ENCODE assay signal across 24 mouse cellular contexts in the genomic region with DNA sequence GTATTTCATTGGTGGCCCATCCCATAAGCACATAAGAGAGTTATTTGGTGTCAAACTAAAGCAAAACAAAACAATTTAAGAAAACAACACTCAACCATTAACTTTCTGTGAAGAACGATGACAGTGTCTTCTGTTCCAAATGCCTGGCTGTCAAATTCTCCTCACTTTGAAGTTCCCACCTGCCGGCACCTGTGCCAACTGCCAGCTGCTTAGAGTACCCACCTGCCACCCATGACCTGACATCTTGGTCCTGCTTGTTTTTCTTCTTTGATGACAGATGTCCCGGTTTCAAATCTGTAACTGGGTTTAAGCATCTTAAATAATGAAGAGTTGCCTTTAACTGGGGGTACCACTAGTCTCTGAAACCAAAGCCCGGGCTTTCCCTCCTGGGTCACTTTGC. TPM values are rescaled to one million over a fixed set of nuclear protein-coding genes. Genes with fewer than 3 reads are reported as not detected.
DNase-seq lines count a peak whose midpoint lies in the region; ATAC-seq and TF ChIP-seq lines count a peak whose summit lies in the region.
"Had no signal": no experiment of that assay in that cellular context is flagged by ENCODE, and none has a peak within 500 bp of the region (broad histone marks: within the 10 kb centered on the region; RNA-seq: fewer than 3 reads in every experiment).

No protein-coding gene starts in this region.

- no peak overlapping the region for H3K4me3 ChIP-seq in midbrain, embryonic 11.5 days (ENCODE audit: low read depth, low read length)
- H3K4me3 ChIP-seq in midbrain, postnatal 0 days (ENCODE audit: low read depth, low read length), result no peak overlapping the region
- no peak overlapping the region for H3K4me3 ChIP-seq in kidney, embryonic 16.5 days (ENCODE audit: low read length)
- H3K4me3 ChIP-seq in forebrain, postnatal 0 days (ENCODE audit: low read depth, low read length), result no peak overlapping the region
- H3K4me3 ChIP-seq: forebrain, embryonic 10.5 days; forebrain, embryonic 13.5 days; heart, embryonic 13.5 days had no signal

- H3K9ac ChIP-seq in midbrain, embryonic 11.5 days (ENCODE audit: low read length), result no peak overlapping the region
- H3K9ac ChIP-seq in midbrain, postnatal 0 days (replicated peaks; ENCODE audit: low read length, poor library complexity, severe bottlenecking), result no peak overlapping the region
- H3K9ac ChIP-seq in kidney, embryonic 16.5 days (replicated peaks; ENCODE audit: low read length), result no peak overlapping the region
- H3K9ac ChIP-seq in forebrain, postnatal 0 days, result no peak overlapping the region
- H3K9ac ChIP-seq: forebrain, embryonic 13.5 days; heart, embryonic 13.5 days; hindbrain, embryonic 14.5 days had no signal

- DNase-seq in midbrain, embryonic 11.5 days (ENCODE audit: low spot score, missing footprints), result peak; percentile 61
- no peak for DNase-seq in midbrain, postnatal 0 days (ENCODE audit: low spot score)
- DNase-seq in thymus, postnatal 0 days (ENCODE audit: low spot score), result peak; percentile 88
- peak; percentile 82 for DNase-seq in thymus, postnatal 25 days
- DNase-seq in forebrain, postnatal 0 days, result no peak
- no peak for DNase-seq in kidney, postnatal 36 days
- DNase-seq: adrenal gland, adult 2 months; adrenal gland, postnatal 14 days; cerebellum, adult 11-12 months; cerebellum, adult 8-10 months; cerebellum, postnatal 10 days; cerebellum, postnatal 36 days; gastrocnemius, postnatal 25 days; heart, adult 18-20 months; heart, postnatal 14 days; heart, postnatal 4 days had no signal

- H3K36me3 ChIP-seq in midbrain, embryonic 11.5 days (ENCODE audit: control insufficient read depth, insufficient read depth, low read length), result no peaks in the 10 kb centered on the region
- no peaks in the 10 kb centered on the region for H3K36me3 ChIP-seq in midbrain, postnatal 0 days (ENCODE audit: insufficient read depth, low read length)
- H3K36me3 ChIP-seq in kidney, embryonic 16.5 days (ENCODE audit: insufficient read depth, low read length), result no peaks in the 10 kb centered on the region
- no peaks in the 10 kb centered on the region for H3K36me3 ChIP-seq in forebrain, postnatal 0 days (ENCODE audit: insufficient read depth)
- H3K36me3 ChIP-seq: forebrain, embryonic 10.5 days; heart, embryonic 13.5 days had no signal

- H3K27ac ChIP-seq in midbrain, embryonic 11.5 days (ENCODE audit: low read depth, low read length), result no peak overlapping the region
- no peak overlapping the region for H3K27ac ChIP-seq in midbrain, postnatal 0 days (ENCODE audit: low read depth, low read length)
- H3K27ac ChIP-seq in kidney, embryonic 16.5 days (ENCODE audit: low read length), result no peak overlapping the region
- no peak overlapping the region for H3K27ac ChIP-seq in forebrain, postnatal 0 days (ENCODE audit: low read depth, low read length)
- H3K27ac ChIP-seq: forebrain, embryonic 10.5 days; forebrain, embryonic 13.5 days; heart, embryonic 13.5 days; hindbrain, embryonic 14.5 days; hindbrain, postnatal 0 days had no signal

- no peaks in the 10 kb centered on the region for H3K9me3 ChIP-seq in midbrain, embryonic 11.5 days (ENCODE audit: control insufficient read depth, low read length)
- H3K9me3 ChIP-seq in midbrain, postnatal 0 days (ENCODE audit: low read length), result no peaks in the 10 kb centered on the region
- H3K9me3 ChIP-seq in kidney, embryonic 16.5 days (ENCODE audit: low read length), result no peaks in the 10 kb centered on the region
- no peaks in the 10 kb centered on the region for H3K9me3 ChIP-seq in forebrain, postnatal 0 days (ENCODE audit: low read length)
- H3K9me3 ChIP-seq: forebrain, embryonic 10.5 days; forebrain, embryonic 13.5 days; heart, embryonic 13.5 days had no signal

- no peak overlapping the region for H3K4me2 ChIP-seq in midbrain, embryonic 11.5 days
- no peak overlapping the region for H3K4me2 ChIP-seq in midbrain, postnatal 0 days (ENCODE audit: low read depth, low read length, poor library complexity, severe bottlenecking)
- H3K4me2 ChIP-seq in kidney, embryonic 16.5 days (replicated peaks; ENCODE audit: low read depth, low read length), result no peak overlapping the region
- no peak overlapping the region for H3K4me2 ChIP-seq in forebrain, postnatal 0 days (ENCODE audit: low read depth)
- H3K4me2 ChIP-seq: forebrain, embryonic 13.5 days; heart, embryonic 13.5 days; hindbrain, embryonic 14.5 days had no signal

- ATAC-seq in midbrain, embryonic 11.5 days (ENCODE audit: low FRiP score), result no peak
- ATAC-seq in midbrain, postnatal 0 days (ENCODE audit: low FRiP score), result no peak
- ATAC-seq in kidney, embryonic 16.5 days (ENCODE audit: low FRiP score, low TSS enrichment), result no peak
- ATAC-seq in forebrain, postnatal 0 days, result no peak
- ATAC-seq: CD4-positive, CD25-positive, alpha-beta regulatory T cell, adult 4 months; forebrain, embryonic 13.5 days; forebrain, embryonic 16.5 days; hindbrain, postnatal 0 days had no signal

- H3K4me1 ChIP-seq in midbrain, embryonic 11.5 days (ENCODE audit: control insufficient read depth, insufficient read depth, low read length), result peaks cover 4% of the 10 kb centered on the region; the same call in 1 of the 2 replicates
- H3K4me1 ChIP-seq in midbrain, postnatal 0 days (ENCODE audit: insufficient read depth, low read length), result no peaks in the 10 kb centered on the region
- H3K4me1 ChIP-seq in kidney, embryonic 16.5 days (ENCODE audit: insufficient read depth, low read length), result 0 out of 2 replicates have a peak, but pooled peaks cover 3% of the 10 kb centered on the region
- H3K4me1 ChIP-seq in forebrain, postnatal 0 days (ENCODE audit: insufficient read depth), result no peaks in the 10 kb centered on the region

- WGBS in midbrain, embryonic 11.5 days, result 86% methylated on average over 4 of the region's 4 CpGs
- 90% methylated on average over 4 of the region's 4 CpGs for WGBS in midbrain, postnatal 0 days
- WGBS in kidney, embryonic 16.5 days, result 92% methylated on average over 4 of the region's 4 CpGs
- 87% methylated on average over 4 of the region's 4 CpGs for WGBS in forebrain, postnatal 0 days

- no peak for TF ChIP-seq CTCF in midbrain, postnatal 0 days (IDR thresholded peaks at IDR 0.05)
- no peak for TF ChIP-seq CTCF in forebrain, postnatal 0 days (IDR thresholded peaks at IDR 0.05; ENCODE audit: low read depth)

- H3K27me3 ChIP-seq in midbrain, embryonic 11.5 days (ENCODE audit: control insufficient read depth, insufficient read depth, low read length), result no peaks in the 10 kb centered on the region
- H3K27me3 ChIP-seq in midbrain, postnatal 0 days (ENCODE audit: insufficient read depth, low read length), result no peaks in the 10 kb centered on the region
- H3K27me3 ChIP-seq in kidney, embryonic 16.5 days (ENCODE audit: insufficient read depth, low read length), result no peaks in the 10 kb centered on the region
- H3K27me3 ChIP-seq in forebrain, postnatal 0 days (ENCODE audit: insufficient read depth, low read length), result no peaks in the 10 kb centered on the region
- H3K27me3 ChIP-seq: forebrain, embryonic 13.5 days; heart, embryonic 13.5 days had no signal

RNA-seq across cellular contexts. Expression of gene Cdk17, which starts 14.1 kb away (rescaled TPM):
- 36.8 and 40.3 TPM in 2 replicates for polyA plus RNA-seq in midbrain, embryonic 11.5 days (2014; fragmentation: Nextera tagmentation; extraction: Ambion mirVana)
- 91.1 and 105 TPM in 2 replicates for total RNA-seq in midbrain, postnatal 0 days (2014; rRNA removed)
- 33.4 and 34.3 TPM in 2 replicates for polyA plus RNA-seq in midbrain, postnatal 0 days (2015; fragmentation: Nextera tagmentation; extraction: Ambion mirVana)
- 46.3 and 55.3 TPM in 2 replicates for polyA plus RNA-seq in thymus, postnatal 0 days (2015; fragmentation: Nextera tagmentation; extraction: Ambion mirVana)
- 12.8 and 14.6 TPM in 2 replicates for polyA plus RNA-seq in kidney, embryonic 16.5 days (2015; fragmentation: Nextera tagmentation; extraction: Ambion mirVana)
- 119 and 149 TPM in 2 replicates for total RNA-seq in forebrain, postnatal 0 days (2014; rRNA removed)
- 39.2 and 46.8 TPM in 2 replicates for polyA plus RNA-seq in forebrain, postnatal 0 days (2015; fragmentation: Nextera tagmentation; extraction: Ambion mirVana)

Comparison
In these comparisons a context has a peak if more than half of its experiments do, and no peak if none do; other contexts are left out.
1. DNase-seq: peak in midbrain, embryonic 11.5 days (single experiment), thymus, postnatal 0 days (single experiment) and thymus, postnatal 25 days (single experiment); none in midbrain, postnatal 0 days (single experiment), forebrain, postnatal 0 days (single experiment) and kidney, postnatal 36 days (0 of 2).